Mouse (Mus musculus): ENCODE results near the gene Grin2c. TPM values are rescaled to one million over a fixed set of nuclear protein-coding genes. Genes with fewer than 3 reads are reported as not detected.

The Grin2c gene
- polyA plus RNA-seq, 1 experiment from 2014 or later, result 0.05 TPM

DNA sequence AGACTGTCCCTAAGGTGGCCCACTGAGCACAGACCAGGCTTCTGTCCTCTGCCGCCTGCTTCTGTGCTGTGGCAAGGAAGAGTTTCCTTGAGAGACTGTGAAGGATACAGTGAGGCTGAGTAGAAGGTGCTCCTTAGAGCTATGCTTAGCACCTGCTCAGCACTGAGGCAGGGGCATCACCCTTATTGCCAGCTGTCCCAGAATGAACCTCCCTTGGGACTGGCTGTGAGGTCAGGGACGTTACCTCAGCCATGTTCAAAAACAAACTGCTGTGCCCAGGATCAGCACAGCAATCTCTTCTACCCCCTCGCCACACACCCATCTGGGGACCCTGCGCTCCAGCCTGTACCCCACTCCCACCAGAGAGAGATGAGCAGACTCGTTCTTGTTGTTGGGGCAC, 34.2 kb downstream of the Grin2c start:
- H3K27me3 ChIP-seq (ENCODE audit: control insufficient read depth, insufficient read depth, low read depth, low read length), result no peaks in the 10 kb centered on the region
- H3K4me1 ChIP-seq (ENCODE audit: control insufficient read depth, low read depth, low read length), result peaks cover 7% of the 10 kb centered on the region
- no peaks in the 10 kb centered on the region for H3K36me3 ChIP-seq (ENCODE audit: control insufficient read depth, insufficient read depth)
- WGBS (ENCODE audit: insufficient replicate concordance), result 67% methylated on average over 5 of the region's 5 CpGs
- H3K4me3 ChIP-seq (ENCODE audit: low read depth, low read length), result no peak overlapping the region
- no peaks in the 10 kb centered on the region for H3K9me3 ChIP-seq (replicated peaks; ENCODE audit: control insufficient read depth, low read length)
- no peak for ATAC-seq (ENCODE audit: low read depth)
- no peak overlapping the region for H3K27ac ChIP-seq (ENCODE audit: low read length)
- no peak overlapping the region for H3K4me2 ChIP-seq (ENCODE audit: low read depth, low read length)
- no peak overlapping the region for H3K9ac ChIP-seq (ENCODE audit: low read depth, low read length)

DNA sequence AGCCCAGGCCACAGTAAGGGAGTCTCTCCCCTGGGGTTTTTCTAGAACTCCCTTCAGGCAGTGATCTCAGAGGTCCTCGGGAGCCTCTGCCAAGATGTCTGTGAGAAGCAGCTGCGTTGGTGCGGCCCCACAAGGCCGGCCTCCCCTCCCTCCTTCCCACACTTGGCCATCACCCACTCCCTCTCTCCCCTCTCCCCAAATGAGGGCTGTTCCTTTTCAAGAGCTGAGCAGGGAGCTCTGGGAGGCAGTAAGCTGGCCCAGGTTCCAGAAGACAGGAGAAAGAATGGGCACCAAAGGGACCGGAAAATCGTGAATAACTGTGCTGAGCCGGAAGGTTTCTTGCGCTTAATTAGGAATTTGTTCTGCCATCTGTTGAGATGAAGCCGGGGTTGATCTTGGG, 35.1 kb downstream of the Grin2c start:
- H3K4me2 ChIP-seq (ENCODE audit: low read depth, low read length), result no peak overlapping the region
- H3K27ac ChIP-seq (ENCODE audit: low read length), result no peak overlapping the region
- ATAC-seq (ENCODE audit: low read depth), result no peak
- peaks cover 7% of the 10 kb centered on the region for H3K4me1 ChIP-seq (ENCODE audit: control insufficient read depth, low read depth, low read length)
- no peaks in the 10 kb centered on the region for H3K27me3 ChIP-seq (ENCODE audit: control insufficient read depth, insufficient read depth, low read depth, low read length)
- no peak overlapping the region for H3K9ac ChIP-seq (ENCODE audit: low read depth, low read length)
- WGBS (ENCODE audit: insufficient replicate concordance), result 56% methylated on average over 9 of the region's 9 CpGs
- no peaks in the 10 kb centered on the region for H3K9me3 ChIP-seq (replicated peaks; ENCODE audit: control insufficient read depth, low read length)
- H3K36me3 ChIP-seq (ENCODE audit: control insufficient read depth, insufficient read depth), result no peaks in the 10 kb centered on the region
- H3K4me3 ChIP-seq (ENCODE audit: low read depth, low read length), result no peak overlapping the region

DNA sequence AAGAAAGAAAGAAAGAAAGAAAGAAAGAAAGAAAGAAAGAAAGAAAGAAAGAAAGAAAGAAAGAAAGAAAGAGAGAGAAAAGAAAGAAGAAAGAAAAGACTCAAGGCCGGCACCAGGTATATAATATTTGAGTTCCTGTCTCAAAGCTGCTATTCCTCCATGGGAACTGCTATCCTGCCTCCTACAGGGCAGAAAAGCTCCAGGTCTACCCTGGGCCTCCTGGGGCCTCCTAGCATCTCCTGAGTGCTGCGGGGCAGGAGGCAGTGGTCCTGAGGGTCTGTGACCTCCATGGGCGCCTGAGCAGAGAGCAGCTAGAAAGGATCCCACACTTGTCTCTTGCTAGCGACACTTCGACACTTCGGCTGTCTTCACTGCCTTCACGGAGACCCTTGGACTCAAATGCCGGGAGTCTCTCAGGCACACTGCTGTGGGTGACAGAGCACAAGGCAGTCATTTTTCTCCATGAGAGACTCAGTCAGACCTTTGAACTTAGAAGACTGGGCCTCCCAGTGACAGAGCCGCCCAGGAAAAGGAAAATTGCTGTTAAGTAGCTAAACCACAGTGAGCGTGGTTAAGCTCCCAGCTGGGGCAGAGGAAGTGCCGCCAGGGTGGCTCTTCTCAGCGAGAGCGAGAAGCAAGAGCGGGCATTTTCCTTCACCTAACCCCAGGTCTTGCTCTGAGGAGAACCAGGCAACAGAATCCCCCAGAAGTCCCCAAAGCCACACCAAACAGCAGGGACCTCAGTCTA, 35.7 kb downstream of the Grin2c start:
- Histone ChIP-seq H3K4me3 (ENCODE audit: low read depth, low read length) (no peak overlapping the region), H3K9me3 (replicated peaks; ENCODE audit: control insufficient read depth, low read length) (no peaks in the 10 kb centered on the region), H3K27me3 (ENCODE audit: control insufficient read depth, insufficient read depth, low read depth, low read length) (no peaks in the 10 kb centered on the region), H3K9ac (ENCODE audit: low read depth, low read length) (no peak overlapping the region; the same call in 1 of the 2 replicates), H3K4me1 (ENCODE audit: control insufficient read depth, low read depth, low read length) (peaks cover 7% of the 10 kb centered on the region), H3K27ac (ENCODE audit: low read length) (peak overlapping the region; percentile 57), H3K4me2 (ENCODE audit: low read depth, low read length) (no peak overlapping the region), H3K36me3 (ENCODE audit: control insufficient read depth, insufficient read depth) (no peaks in the 10 kb centered on the region)
- no peak for ATAC-seq (ENCODE audit: low read depth)
- 35% methylated on average over 14 of the region's 14 CpGs for WGBS (ENCODE audit: insufficient replicate concordance)

DNA sequence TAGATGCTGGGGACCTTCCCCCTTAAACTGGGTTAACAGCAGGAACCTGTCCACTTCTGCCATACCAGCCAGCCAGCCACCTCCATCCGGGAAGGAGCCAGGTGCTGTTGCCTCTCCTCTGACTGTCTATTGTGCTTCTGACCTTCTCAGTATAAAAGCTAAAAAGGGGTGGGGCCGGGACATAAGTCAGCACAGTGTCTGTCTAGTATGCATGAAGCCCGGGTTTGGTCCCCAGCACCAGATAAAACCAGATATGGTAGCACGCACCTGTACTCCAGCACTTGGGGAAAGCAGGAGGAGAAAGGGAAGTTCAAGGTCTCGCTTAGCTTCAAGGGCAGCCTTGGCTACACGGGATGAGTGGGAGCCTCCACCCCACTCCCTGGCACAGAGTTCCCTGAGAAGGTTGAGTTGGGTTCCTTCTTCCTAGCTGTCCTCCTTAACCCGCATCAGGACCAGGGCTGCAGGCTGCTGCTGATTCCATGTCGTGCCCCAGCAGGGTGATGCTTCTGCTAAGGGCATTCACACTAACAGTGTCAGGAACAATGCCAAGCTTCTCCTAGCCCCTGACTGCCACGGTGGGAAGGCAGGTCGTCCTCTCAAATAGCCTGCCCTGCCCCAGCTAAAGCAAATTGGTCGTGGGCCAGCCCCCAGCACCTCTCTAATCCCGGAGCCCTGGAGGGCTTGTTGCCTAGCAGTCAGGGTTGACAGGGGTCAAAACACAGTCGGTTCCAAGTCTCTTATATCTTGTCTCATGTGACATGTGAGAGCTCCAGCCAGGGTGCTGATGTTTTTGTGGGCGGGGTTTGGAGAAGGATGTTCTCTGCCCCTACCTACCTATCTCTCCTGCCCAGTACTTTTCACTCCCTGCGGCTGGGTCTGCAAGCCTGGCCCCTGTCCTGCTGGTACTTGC, 37.8 kb downstream of the Grin2c start:
- H3K27ac ChIP-seq (ENCODE audit: low read length), result no peak overlapping the region
- peaks cover 7% of the 10 kb centered on the region for H3K4me1 ChIP-seq (ENCODE audit: control insufficient read depth, low read depth, low read length)
- H3K9ac ChIP-seq (ENCODE audit: low read depth, low read length), result no peak overlapping the region
- no peaks in the 10 kb centered on the region for H3K36me3 ChIP-seq (ENCODE audit: control insufficient read depth, insufficient read depth)
- no peaks in the 10 kb centered on the region for H3K27me3 ChIP-seq (ENCODE audit: control insufficient read depth, insufficient read depth, low read depth, low read length)
- H3K4me3 ChIP-seq (ENCODE audit: low read depth, low read length), result no peak overlapping the region
- H3K4me2 ChIP-seq (ENCODE audit: low read depth, low read length), result no peak overlapping the region
- WGBS (ENCODE audit: insufficient replicate concordance), result 52% methylated on average over 15 of the region's 15 CpGs
- H3K9me3 ChIP-seq (replicated peaks; ENCODE audit: control insufficient read depth, low read length), result no peaks in the 10 kb centered on the region
- no peak for ATAC-seq (ENCODE audit: low read depth)

DNA sequence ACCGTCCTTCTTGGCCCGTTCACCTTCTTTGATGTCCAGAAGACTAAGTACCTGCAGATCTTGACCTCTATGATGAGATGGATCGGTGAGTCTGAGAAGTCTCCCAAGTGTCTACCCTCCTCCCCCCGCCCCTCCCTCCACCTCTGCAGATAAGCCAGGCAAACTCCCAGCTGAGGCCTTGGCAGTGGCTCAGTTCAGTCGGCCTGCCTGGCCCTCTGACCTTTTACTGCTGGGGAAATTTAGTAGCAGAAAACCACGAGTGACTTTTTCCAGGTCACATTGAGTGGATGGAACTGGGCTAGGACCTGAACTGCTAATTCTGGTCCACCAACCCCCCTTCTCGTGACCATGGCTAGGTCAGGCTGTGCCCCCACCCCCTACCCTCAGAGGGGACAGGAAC, 38.6 kb downstream of the Grin2c start:
- no peak overlapping the region for H3K4me3 ChIP-seq (ENCODE audit: low read depth, low read length)
- H3K27ac ChIP-seq (ENCODE audit: low read length), result no peak overlapping the region
- H3K27me3 ChIP-seq (ENCODE audit: control insufficient read depth, insufficient read depth, low read depth, low read length), result no peaks in the 10 kb centered on the region
- ATAC-seq (ENCODE audit: low read depth), result no peak
- H3K36me3 ChIP-seq (ENCODE audit: control insufficient read depth, insufficient read depth), result no peaks in the 10 kb centered on the region
- H3K9me3 ChIP-seq (replicated peaks; ENCODE audit: control insufficient read depth, low read length), result no peaks in the 10 kb centered on the region
- WGBS (ENCODE audit: insufficient replicate concordance), result 47% methylated on average over 7 of the region's 7 CpGs
- H3K9ac ChIP-seq (ENCODE audit: low read depth, low read length), result no peak overlapping the region
- H3K4me2 ChIP-seq (ENCODE audit: low read depth, low read length), result no peak overlapping the region
- peaks cover 7% of the 10 kb centered on the region for H3K4me1 ChIP-seq (ENCODE audit: control insufficient read depth, low read depth, low read length)

DNA sequence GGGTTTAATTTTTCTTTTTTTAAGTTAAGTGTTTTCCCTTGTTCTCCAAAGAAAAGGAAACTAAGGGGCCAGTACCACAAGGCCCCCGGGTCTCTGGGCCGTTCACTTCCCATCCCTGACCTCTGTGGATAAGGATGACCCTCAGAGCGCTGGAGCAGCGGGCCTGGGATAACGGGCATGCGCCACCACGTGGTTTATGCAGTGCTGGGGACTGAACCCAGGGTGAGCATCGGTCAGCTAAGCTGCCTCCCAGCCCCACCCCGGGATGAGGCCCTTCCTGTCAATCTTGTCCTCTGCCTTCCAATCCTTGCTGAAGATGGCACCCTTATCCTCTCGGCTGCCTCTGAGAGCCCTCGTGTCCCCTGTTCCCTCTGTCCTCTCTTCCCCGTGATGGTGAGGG, 39.4 kb downstream of the Grin2c start:
- no peak for ATAC-seq (ENCODE audit: low read depth)
- WGBS (ENCODE audit: insufficient replicate concordance), result 57% methylated on average over 12 of the region's 12 CpGs
- no peak overlapping the region for H3K27ac ChIP-seq (ENCODE audit: low read length)
- no peaks in the 10 kb centered on the region for H3K27me3 ChIP-seq (ENCODE audit: control insufficient read depth, insufficient read depth, low read depth, low read length)
- H3K4me3 ChIP-seq (ENCODE audit: low read depth, low read length), result no peak overlapping the region
- no peaks in the 10 kb centered on the region for H3K36me3 ChIP-seq (ENCODE audit: control insufficient read depth, insufficient read depth)
- no peak overlapping the region for H3K9ac ChIP-seq (ENCODE audit: low read depth, low read length)
- H3K4me2 ChIP-seq (ENCODE audit: low read depth, low read length), result no peak overlapping the region
- H3K9me3 ChIP-seq (replicated peaks; ENCODE audit: control insufficient read depth, low read length), result no peaks in the 10 kb centered on the region
- peaks cover 7% of the 10 kb centered on the region for H3K4me1 ChIP-seq (ENCODE audit: control insufficient read depth, low read depth, low read length)

DNA sequence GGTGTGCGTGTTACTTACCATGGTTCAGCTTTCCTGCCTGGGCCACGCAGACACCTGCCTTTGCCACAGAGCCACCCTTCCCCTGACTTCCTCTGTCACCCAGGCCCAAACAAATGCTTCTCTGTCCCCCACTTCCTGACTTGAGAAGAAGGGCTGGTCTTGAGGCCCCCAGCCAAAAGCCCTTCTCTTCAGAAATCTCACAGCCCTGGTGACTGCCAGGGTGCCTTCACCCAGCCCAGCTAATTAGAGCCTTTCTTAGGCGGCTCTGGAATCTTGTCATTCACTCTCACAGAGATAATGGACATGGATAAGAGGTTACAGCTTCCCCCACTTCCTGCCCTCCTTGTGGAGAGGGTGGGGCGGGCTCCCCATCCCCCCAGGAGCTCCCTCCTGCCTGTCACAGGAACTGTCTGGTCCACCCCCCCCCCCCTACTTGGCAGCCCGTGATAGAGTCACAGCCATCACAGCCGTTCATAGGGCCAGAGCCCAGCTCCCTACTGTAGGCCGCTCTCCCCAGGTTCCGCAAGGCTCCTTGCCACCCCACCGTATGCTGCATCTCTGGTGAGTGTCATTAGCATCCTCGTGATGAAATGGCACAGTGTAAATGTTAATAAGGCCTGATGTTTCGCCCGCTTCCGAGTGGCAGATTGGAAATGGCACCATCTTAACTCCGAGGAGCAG, 40.1 kb downstream of the Grin2c start:
- Histone ChIP-seq H3K27me3 (ENCODE audit: control insufficient read depth, insufficient read depth, low read depth, low read length) (no peaks in the 10 kb centered on the region), H3K9me3 (replicated peaks; ENCODE audit: control insufficient read depth, low read length) (no peaks in the 10 kb centered on the region), H3K4me2 (ENCODE audit: low read depth, low read length) (no peak overlapping the region), H3K4me1 (ENCODE audit: control insufficient read depth, low read depth, low read length) (peaks cover 6% of the 10 kb centered on the region), H3K4me3 (ENCODE audit: low read depth, low read length) (no peak overlapping the region), H3K36me3 (ENCODE audit: control insufficient read depth, insufficient read depth) (no peaks in the 10 kb centered on the region), H3K9ac (ENCODE audit: low read depth, low read length) (no peak overlapping the region), H3K27ac (ENCODE audit: low read length) (no peak overlapping the region)
- peak; percentile 30; the same call in 1 of the 2 replicates for ATAC-seq (ENCODE audit: low read depth)
- 45% methylated on average over 14 of the region's 14 CpGs for WGBS (ENCODE audit: insufficient replicate concordance)

DNA sequence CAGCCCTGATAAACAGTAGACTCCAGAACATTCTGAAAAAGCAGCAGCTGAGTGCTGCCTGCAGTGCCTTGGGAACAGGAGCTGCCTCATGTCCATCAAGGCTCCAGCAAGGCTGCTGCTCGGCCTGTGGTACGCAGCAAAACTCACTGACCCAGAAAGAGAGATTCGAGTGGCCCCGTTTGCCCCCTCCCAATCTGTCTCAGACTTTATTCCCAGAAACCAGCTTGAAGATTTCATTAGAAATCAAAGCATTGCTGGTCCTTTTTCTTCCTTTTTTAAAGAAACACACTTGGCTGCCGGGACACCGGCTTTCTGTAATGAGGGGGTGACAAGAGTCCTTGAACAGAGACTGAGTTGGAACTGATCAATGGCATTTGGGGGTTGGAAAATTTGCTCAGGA, 41.7 kb downstream of the Grin2c start:
- H3K4me1 ChIP-seq (ENCODE audit: control insufficient read depth, low read depth, low read length), result no peaks in the 10 kb centered on the region; the same call in none of the 2 replicates
- H3K4me2 ChIP-seq (ENCODE audit: low read depth, low read length), result no peak overlapping the region
- no peaks in the 10 kb centered on the region; the same call in 1 of the 2 replicates for H3K36me3 ChIP-seq (ENCODE audit: control insufficient read depth, insufficient read depth)
- 78% methylated on average over 6 of the region's 6 CpGs for WGBS (ENCODE audit: insufficient replicate concordance)
- no peaks in the 10 kb centered on the region for H3K27me3 ChIP-seq (ENCODE audit: control insufficient read depth, insufficient read depth, low read depth, low read length)
- ATAC-seq (ENCODE audit: low read depth), result no peak
- no peak overlapping the region for H3K27ac ChIP-seq (ENCODE audit: low read length)
- no peak overlapping the region for H3K4me3 ChIP-seq (ENCODE audit: low read depth, low read length)
- H3K9ac ChIP-seq (ENCODE audit: low read depth, low read length), result no peak overlapping the region
- no peaks in the 10 kb centered on the region for H3K9me3 ChIP-seq (replicated peaks; ENCODE audit: control insufficient read depth, low read length)

Data from liver, embryonic 16.5 days (tissue).